Mouse (Mus musculus) embryonic facial prominence, embryonic 14.5 days (tissue): ENCODE data around the gene Dennd4a. TPM values are rescaled to one million over a fixed set of nuclear protein-coding genes. Genes with fewer than 3 reads are reported as not detected.

Source experiments
- ATAC-seq: fragments of 200-750 bp; cut with Nextera tagmentation; 2 replicates; pipeline ENCODE4 v1.8.0; 2017; ENCODE audit warnings: low read depth, moderate number of reproducible peaks, moderate TSS enrichment
- DNase-seq: peaks from one replicate; pipeline ENCODE4 v3.0.0-alpha.2; 2015; ENCODE audit warnings: low spot score
- H3K27ac ChIP-seq: fragments of 300-500 bp; sonication (generic); replicated peaks from 2 replicates; pipeline ENCODE4 v1.5.1; 2014; ENCODE audit warnings: low read depth, mild to moderate bottlenecking, low read length, moderate library complexity
- H3K27me3 ChIP-seq: fragments of 300-500 bp; sonication (generic); replicated peaks from 2 replicates; pipeline ENCODE4 v1.6.1; 2014; ENCODE audit warnings: low read length; ENCODE audit not compliant: control insufficient read depth, insufficient read depth
- H3K36me3 ChIP-seq: fragments of 300-500 bp; sonication (generic); 2 replicates; pipeline ENCODE4 v1.6.1; 2014; ENCODE audit warnings: low read length, mixed read lengths; ENCODE audit not compliant: control insufficient read depth, insufficient read depth
- H3K4me1 ChIP-seq: fragments of 300-500 bp; sonication (generic); 2 replicates; pipeline ENCODE4 v1.6.1; 2014; ENCODE audit warnings: antibody characterized with exemption, low read length; ENCODE audit not compliant: control insufficient read depth, insufficient read depth
- H3K4me2 ChIP-seq: fragments of 300-500 bp; sonication (generic); 2 replicates; pipeline ENCODE4 v1.6.1; 2014; ENCODE audit warnings: low read depth, mild to moderate bottlenecking, low read length, moderate library complexity, mixed read lengths
- H3K4me3 ChIP-seq: fragments of 300-500 bp; sonication (generic); 2 replicates; pipeline ENCODE4 v1.5.1; 2014; ENCODE audit warnings: low read depth, mild to moderate bottlenecking, low read length
- H3K9ac ChIP-seq: fragments of 300-500 bp; sonication (generic); 2 replicates; pipeline ENCODE4 v1.6.1; 2014; ENCODE audit warnings: low read depth, mild to moderate bottlenecking, low read length, moderate library complexity, mixed read lengths
- H3K9me3 ChIP-seq: fragments of 300-500 bp; sonication (generic); 2 replicates; pipeline ENCODE4 v1.6.1; 2016; ENCODE audit warnings: low read length; ENCODE audit not compliant: control insufficient read depth
- WGBS: fragments of 180-500 bp; shearing (Covaris S2); extraction: QIAGEN DNeasy Blood & Tissue Kit; methylation state at CpG from one replicate; pipeline ENCODE4 v1.1.7; 2014; 5-methylcytosine and 5-hydroxymethylcytosine counted together
- polyA plus RNA-seq: library from polyadenylated mRNA; unstranded; fragments of >200 nt; fragmentation: Nextera tagmentation; extraction: Ambion mirVana; gene quantifications from 2 replicates; pipeline ENCODE4 v1.2.1, GENCODE M21; 2014

Dennd4a gene
- polyA plus RNA-seq, 1 experiment from 2014 or later, result 7.5 TPM

DNA sequence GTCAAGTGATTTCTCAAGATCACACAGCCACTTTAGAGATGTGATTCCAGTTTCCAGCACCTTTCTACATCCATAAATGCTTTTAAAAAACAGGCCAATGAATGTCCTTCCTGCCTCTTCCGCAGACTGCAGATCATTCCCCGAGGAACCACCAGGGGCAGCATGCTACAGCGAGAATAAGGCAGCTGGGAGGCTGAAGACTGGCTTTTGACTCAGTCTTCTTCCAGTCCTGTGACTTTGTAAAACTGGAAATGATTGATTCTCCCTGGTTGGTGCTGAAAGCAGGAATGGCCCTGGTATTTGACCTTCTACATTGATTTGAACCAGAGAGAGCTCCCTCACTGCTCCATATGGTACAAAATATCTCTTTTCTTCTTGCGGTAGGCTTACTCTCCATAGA is 26.3 kb upstream of the Dennd4a start:
- H3K9ac ChIP-seq, result no peak overlapping the region
- ATAC-seq (no peak), DNase-seq (no peak)
- no peak overlapping the region for H3K4me3 ChIP-seq
- WGBS, result 26% methylated on average over 4 of the region's 4 CpGs
- no peaks in the 10 kb centered on the region for H3K36me3 ChIP-seq
- H3K27ac ChIP-seq, result no peak overlapping the region
- no peaks in the 10 kb centered on the region for H3K27me3 ChIP-seq
- H3K4me2 ChIP-seq, result no peak overlapping the region
- no peaks in the 10 kb centered on the region for H3K9me3 ChIP-seq
- peaks cover 11% of the 10 kb centered on the region; the same call in 1 of the 2 replicates for H3K4me1 ChIP-seq

DNA sequence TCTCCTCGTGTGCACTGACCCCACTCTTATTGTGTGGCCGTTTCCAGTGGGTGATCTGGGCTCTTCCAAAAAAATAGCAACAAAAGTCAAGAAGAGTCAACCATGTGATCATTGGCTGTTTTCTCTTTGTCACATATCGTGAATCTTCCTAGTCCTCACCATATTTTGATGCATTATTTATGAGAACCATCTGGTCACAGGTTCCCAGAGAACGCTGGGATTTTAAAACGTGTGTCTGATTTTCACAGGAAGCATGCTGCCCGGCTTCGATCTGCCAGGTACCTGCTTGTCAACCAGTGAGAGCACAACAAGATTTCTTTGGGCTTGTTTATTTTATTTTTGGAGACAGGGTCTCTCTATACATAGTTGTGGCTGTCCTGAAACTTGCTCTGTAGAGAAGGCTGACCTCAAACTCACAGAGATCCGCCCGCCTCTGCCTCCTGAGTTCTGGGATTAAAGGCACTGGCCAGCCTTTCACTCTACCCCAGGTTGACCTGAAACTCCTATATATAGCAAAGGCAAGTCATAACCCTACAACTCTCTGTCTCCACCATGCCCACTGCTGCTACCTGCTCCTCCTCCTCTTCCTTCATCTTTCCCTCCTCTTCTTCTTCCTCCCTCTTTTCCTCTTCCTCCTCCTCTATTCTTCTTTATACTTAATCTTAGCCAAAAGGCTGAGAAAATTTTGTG is 24.8 kb upstream of the Dennd4a start:
- ATAC-seq, result no peak
- Histone ChIP-seq H3K36me3 (no peaks in the 10 kb centered on the region), H3K27ac (no peak overlapping the region), H3K4me1 (peaks cover 18% of the 10 kb centered on the region), H3K4me2 (no peak overlapping the region), H3K4me3 (no peak overlapping the region), H3K9me3 (no peaks in the 10 kb centered on the region), H3K27me3 (no peaks in the 10 kb centered on the region), H3K9ac (no peak overlapping the region)
- 82% methylated on average over 9 of the region's 9 CpGs for WGBS
- DNase-seq, result no peak

DNA sequence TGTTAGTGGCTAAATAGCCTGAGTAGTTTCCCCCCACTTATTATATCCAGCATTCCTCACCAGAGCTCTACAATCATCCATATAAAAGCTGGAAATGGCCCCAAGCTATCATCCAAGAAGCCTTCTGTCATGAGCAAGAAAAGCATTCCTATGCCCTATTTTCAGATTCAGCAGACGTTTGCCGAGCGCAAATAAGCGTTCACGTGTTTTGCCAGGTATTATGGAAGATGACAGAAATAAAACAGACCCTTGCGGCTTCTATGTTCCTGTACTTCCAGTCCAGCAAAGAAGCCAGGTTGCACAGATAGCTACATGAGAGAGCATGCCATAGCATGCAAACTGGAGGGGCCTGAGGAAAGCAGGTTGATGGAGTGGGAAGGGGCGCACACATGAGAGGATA is 23.1 kb upstream of the Dennd4a start:
- H3K9ac ChIP-seq, result no peak overlapping the region
- no peaks in the 10 kb centered on the region for H3K27me3 ChIP-seq
- no peaks in the 10 kb centered on the region for H3K36me3 ChIP-seq
- DNase-seq (no peak), ATAC-seq (no peak)
- H3K9me3 ChIP-seq, result no peaks in the 10 kb centered on the region
- WGBS, result 64% methylated on average over 7 of the region's 7 CpGs
- no peak overlapping the region for H3K4me2 ChIP-seq
- peak overlapping the region; percentile 52; the same call in 1 of the 2 replicates for H3K27ac ChIP-seq
- no peak overlapping the region for H3K4me3 ChIP-seq
- H3K4me1 ChIP-seq, result peaks cover 26% of the 10 kb centered on the region

- 75% methylated on average over 13 of the region's 13 CpGs for WGBS
- Histone ChIP-seq H3K4me1 (peaks cover 29% of the 10 kb centered on the region), H3K27ac (no peak overlapping the region), H3K9me3 (no peaks in the 10 kb centered on the region), H3K27me3 (no peaks in the 10 kb centered on the region), H3K4me3 (no peak overlapping the region), H3K9ac (no peak overlapping the region), H3K4me2 (no peak overlapping the region), H3K36me3 (no peaks in the 10 kb centered on the region)
- ATAC-seq, result no peak
- DNase-seq, result no peak
Measured at GRCm38 (mm10) chr9:64789341-64789761, 21.8 kb upstream of the Dennd4a start.

GRCm38 (mm10) chr9:64789887-64790400 is 21.2 kb upstream of the Dennd4a start:
- DNase-seq (no peak), ATAC-seq (no peak)
- no peak overlapping the region for H3K27ac ChIP-seq
- H3K4me1 ChIP-seq, result peaks cover 31% of the 10 kb centered on the region
- no peaks in the 10 kb centered on the region for H3K27me3 ChIP-seq
- 73% methylated on average over 10 of the region's 10 CpGs for WGBS
- H3K9ac ChIP-seq, result no peak overlapping the region
- no peaks in the 10 kb centered on the region for H3K36me3 ChIP-seq
- H3K4me2 ChIP-seq, result no peak overlapping the region
- no peaks in the 10 kb centered on the region for H3K9me3 ChIP-seq
- H3K4me3 ChIP-seq, result no peak overlapping the region

DNA sequence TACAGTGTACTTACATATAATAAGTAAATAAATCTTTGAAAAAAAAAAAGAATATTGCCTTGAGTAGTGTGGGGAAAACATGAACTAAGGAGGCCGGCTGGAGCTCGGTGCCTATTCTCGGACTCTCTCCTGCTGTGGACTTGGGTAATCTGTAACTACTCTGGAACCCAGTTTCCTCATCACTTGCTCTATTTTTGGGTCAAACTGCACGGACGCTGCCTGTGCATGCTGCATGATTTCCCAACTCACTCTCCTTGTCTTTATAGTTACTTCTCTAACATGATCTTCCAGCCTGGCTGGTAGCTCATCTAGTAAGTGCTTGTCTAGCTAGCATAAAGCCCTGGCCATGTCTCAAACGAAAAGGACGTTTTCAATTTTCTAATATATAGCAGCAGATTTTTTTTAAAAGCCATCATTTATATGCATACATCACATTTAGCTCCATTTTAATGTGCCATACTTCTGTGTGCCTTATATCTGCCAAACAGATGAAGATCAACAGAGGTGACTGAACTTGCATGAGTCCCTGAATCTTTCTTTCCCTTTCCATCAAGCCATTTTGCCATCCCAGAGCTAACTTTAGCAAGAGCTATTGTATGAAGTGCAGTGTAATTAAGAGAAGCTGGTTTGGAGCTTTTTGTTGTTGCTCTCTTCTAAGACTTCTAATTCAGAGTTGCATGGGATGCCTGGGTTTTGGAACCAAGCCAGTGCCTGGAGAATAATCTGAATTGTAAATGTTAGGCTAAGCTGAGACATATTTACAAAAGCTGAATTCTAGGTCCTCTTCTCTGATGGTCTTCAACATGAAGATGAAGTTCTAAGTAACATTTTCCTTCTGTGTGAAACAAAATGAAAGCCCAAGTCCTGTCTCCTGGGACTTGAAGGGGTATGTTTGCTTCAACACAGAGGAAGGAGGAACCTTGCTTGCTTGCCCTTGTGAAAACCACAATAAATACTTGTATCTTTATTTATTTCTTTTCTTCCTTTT is 20.2 kb upstream of the Dennd4a start:
- peak; percentile 66 for DNase-seq
- no peaks in the 10 kb centered on the region for H3K9me3 ChIP-seq
- 81% methylated on average over 7 of the region's 7 CpGs for WGBS
- ATAC-seq, result no peak
- H3K4me2 ChIP-seq, result no peak overlapping the region
- no peak overlapping the region for H3K4me3 ChIP-seq
- no peak overlapping the region for H3K9ac ChIP-seq
- peak overlapping the region; percentile 42 for H3K27ac ChIP-seq
- H3K36me3 ChIP-seq, result no peaks in the 10 kb centered on the region
- no peaks in the 10 kb centered on the region for H3K27me3 ChIP-seq
- peaks cover 27% of the 10 kb centered on the region for H3K4me1 ChIP-seq

- no peak for ATAC-seq
- Histone ChIP-seq H3K4me3 (no peak overlapping the region), H3K27ac (peak overlapping the region; percentile 42; the same call in 1 of the 2 replicates)
Measured at GRCm38 (mm10) chr9:64791676-64792075, 19.5 kb upstream of the Dennd4a start.

GRCm38 (mm10) chr9:64792379-64793274 is 18.5 kb upstream of the Dennd4a start:
- no peak overlapping the region for H3K4me3 ChIP-seq
- no peaks in the 10 kb centered on the region for H3K9me3 ChIP-seq
- peak overlapping the region; percentile 42; the same call in 1 of the 2 replicates for H3K27ac ChIP-seq
- H3K4me2 ChIP-seq, result no peak overlapping the region
- no peaks in the 10 kb centered on the region for H3K27me3 ChIP-seq
- no peak overlapping the region for H3K9ac ChIP-seq
- peaks cover 24% of the 10 kb centered on the region for H3K4me1 ChIP-seq
- H3K36me3 ChIP-seq, result no peaks in the 10 kb centered on the region
- WGBS, result 57% methylated on average over 10 of the region's 10 CpGs
- ATAC-seq (no peak), DNase-seq (no peak)

More at GRCm38 (mm10) chr9:64791676-64792075, 19.5 kb upstream of the Dennd4a start:
- H3K27me3 ChIP-seq, result no peaks in the 10 kb centered on the region
- 31% methylated on average over 1 of the region's 1 CpGs for WGBS
- no peak for DNase-seq
- H3K9me3 ChIP-seq, result no peaks in the 10 kb centered on the region
- no peak overlapping the region for H3K4me2 ChIP-seq
- H3K4me1 ChIP-seq, result peaks cover 27% of the 10 kb centered on the region
- H3K9ac ChIP-seq, result no peak overlapping the region
- no peaks in the 10 kb centered on the region for H3K36me3 ChIP-seq
